Mouse (Mus musculus) c-Kit-positive CD71-positive TER-119-positive erythroid progenitor cells, embryonic 14.5 days (primary cell): ENCODE results near the gene Cttnbp2nl.

ENCODE experiments used
- DNase-seq: peaks from one replicate; pipeline ENCODE4 v3.0.0-alpha.2; 2013; ENCODE audit warnings: low spot score

The Cttnbp2nl gene

DNA sequence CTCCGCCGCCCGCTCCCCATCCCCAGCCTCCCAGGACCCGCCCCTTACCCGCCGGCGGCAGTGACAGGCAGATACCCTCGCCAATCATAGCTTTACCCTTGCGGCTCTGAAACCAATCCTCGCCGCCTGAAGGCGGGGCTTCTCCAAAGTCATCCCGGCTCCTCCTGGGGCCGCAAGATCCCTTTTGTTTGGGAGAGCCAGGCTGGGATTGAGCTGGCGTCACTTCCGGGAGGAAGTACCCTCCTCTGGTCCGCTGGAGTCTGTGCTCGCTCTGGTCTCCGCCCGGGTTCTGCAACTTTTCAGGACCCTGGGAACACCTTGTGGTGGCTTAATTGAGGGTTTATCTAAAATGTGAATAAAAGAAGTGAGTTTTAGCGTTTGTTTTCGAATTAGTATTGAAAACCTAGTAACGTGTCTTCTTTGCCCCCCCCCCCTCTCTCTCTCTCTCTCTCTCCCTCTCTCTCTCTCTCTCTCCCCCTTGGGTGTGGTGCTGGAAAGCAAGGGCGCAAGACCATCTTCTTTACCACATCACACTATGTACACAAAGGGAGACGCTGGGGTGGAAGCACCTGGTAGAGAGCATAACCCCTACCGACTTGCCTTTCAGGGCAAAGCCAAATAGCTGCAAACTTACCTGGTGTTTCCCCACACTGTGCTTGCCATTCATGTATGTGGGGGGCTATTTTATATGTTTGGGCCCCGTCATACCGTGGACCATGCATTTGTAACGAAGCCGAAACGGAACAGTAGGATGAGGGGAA lies at the start of gene Cttnbp2nl:
Gene Cttnbp2nl (minus strand): TSS at position 210 of the 761 bp plus-strand sequence.
- peak; percentile 42 for DNase-seq

DNA sequence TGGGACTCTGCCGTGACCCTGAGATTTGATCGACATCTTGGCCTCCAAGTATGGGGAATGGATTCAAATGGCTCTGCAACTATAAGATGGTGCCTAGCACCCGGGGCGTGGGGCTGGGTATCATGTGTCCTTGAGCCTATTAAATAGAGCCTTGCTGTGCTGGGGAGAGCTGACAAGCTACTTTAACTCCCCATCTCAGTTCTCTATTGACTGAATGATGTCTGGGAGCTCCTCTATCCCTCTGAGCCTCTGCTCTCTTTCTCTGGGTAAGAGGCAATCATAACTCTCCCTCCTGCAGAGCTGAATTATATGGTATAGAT lies 47.3 kb upstream of the Cttnbp2nl start:
- DNase-seq = no peak

DNA sequence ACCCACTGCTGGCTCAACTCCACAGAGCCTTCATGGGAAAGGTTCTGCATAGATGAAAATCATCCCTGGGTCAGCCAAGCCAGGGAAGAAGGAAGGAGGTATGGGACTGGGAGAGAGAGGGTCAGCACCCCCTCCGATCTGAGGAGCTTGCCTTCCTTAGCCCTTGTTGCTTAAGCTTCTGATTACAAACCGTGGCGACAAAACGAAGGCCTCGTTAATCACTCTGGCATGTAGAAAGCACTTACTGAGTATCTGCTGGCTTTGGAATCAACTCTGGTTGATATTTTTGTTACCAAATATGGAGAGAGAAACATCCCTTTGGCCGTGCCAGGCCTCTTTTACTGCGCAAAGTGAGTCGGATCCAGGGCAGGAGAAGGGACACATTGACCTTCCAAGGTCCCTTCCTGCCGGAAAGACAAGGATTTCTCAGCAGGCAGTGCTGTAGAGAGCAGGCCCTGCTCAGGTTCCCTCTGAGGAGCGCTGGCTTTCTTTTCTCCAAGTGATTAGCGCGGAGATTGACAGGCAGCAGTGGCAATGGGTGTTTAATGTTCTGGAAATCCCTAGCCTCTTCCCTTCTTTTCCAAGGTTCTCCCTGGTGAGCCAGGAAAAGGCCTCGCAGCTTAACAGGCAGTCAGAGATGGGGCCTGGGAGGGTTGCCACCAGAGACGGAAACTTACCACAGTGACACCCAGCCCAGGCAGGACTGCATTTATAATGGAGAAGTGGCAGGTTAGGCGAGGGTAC lies 46.8 kb upstream of the Cttnbp2nl start:
- DNase-seq = no peak

DNA sequence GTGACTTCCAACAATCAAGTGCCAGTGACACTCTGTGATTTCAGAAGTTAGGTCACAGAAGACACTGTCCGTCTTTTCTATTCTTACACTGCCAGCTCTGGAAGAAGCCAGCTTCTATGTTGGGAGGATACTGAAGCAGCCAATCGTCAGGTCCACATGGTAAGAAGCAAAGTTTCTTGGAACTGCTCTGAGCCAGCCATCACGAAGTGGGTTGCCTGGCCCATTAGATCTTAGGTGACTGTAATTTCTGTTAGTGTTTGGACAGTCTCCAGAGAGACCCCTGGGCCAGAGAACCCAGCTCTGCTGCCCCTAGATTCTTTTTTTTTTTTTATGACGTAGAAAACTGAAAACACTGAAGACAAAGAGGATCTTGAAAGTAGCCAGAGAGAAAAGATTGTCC lies 44.6 kb upstream of the Cttnbp2nl start:
- no peak for DNase-seq

DNA sequence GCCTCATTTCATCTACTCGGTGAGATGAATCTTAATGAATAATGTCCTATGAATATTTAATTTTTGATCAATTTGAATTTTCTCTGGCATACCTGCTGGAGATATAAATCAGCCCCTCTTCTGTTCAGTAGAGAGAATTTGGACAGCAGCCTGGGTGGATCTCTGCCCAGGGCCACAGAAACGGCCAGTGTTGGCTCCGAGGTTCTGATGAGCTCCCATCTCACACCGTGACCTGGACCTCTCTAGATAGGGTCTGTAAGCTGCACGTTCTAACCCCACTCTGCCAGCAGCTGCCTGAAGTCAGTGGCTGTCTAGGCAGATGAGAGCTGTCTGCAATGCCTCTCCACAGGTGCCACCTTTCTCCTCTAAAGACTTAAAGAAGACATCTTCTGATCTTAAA lies 42.1 kb upstream of the Cttnbp2nl start:
- no peak for DNase-seq

DNA sequence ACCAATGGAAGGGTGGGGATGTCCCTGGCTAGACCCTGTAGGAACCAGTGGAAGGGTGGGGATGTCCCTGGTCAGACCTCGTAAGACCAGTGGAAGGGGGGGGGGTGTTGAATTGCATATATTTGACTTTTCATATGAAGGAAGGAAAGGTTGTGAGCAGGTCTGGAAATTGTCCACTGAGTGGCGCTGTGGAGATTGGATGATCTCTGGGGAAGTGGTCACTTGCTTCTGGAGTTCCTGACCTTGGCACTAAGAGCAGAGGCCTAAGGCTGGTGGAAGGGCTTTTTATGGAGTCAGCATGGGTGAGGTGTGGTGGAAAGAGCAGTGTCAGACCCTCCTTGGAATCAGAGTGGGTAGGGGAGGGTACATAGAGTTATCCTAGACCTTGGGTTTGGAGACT lies 41.5 kb upstream of the Cttnbp2nl start:
- DNase-seq = no peak

DNA sequence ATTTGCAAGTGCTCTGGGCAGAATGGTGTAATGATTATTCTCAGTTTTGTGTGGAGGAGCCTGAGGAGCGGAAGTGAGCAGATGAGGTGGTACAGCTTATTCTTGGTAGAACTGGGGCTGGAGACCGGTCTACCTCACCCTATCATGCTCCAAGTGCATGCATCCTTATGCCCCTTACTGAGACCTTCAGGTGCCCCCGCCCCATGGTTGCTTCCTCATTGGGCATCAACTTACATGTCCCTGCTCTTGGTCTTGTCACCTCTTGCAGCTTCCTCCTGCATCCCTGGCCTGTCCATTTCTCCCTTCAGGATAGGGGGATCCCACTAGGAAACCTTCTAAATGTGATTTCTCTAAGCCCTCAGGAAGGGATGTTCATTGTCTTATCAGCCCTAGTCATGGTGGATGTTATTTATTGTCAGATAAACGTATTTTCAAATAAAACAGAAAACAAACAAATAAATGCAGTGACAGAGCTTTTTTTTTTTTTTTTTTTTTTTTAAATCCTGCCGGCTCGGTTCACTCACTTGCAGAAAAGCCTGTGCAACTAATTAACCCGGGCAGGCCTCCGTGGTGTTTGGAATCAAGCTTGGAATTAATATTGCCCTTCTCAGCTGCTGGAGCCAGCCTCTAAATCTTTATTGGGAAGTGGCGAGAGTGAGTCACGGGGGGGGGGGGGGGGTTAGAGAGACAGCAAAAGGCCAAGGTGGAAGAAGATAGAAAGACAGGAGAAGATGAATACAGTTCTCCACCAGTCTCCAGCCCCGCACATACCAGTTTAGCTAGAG lies 40.0 kb upstream of the Cttnbp2nl start:
- no peak for DNase-seq

DNA sequence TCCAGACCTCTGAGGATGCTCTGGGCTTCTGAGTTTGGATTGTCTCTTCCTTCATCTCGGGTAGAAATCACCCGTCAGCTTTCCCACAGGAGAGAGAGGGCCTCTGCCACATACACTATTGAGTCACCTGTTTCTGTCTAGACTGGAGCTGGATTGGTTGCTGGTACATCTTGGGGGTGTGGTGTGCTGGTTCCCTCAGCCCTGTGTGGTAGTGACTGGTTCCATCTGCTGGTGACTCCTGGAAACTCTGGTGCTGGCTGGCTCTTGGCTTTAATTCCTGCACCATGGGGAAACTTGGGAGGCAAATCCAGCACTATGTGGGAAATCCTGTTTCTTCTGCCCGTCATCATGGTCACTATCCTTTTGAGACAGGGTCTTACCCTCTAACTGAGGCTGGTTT lies 38.0 kb upstream of the Cttnbp2nl start:
- no peak for DNase-seq

DNA sequence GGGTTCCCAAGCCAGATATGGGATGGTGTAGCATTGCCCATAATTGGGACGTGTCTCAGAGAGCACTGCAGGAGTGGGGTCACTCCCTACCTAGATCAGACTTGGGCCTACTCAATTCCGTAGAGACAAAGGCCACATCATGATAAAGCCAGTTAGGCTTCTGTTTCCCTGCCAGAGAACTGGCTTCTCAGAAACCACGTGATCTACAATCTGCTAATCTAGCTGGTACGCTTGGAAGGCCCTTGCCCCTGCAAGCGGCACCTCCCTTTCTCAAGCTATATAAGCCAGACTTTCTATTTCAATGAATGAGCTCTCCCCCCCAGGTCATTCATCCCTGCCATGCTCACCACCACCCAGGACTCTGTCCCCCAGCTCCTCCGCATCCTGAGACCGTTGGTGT lies 37.2 kb upstream of the Cttnbp2nl start:
- DNase-seq = no peak

DNA sequence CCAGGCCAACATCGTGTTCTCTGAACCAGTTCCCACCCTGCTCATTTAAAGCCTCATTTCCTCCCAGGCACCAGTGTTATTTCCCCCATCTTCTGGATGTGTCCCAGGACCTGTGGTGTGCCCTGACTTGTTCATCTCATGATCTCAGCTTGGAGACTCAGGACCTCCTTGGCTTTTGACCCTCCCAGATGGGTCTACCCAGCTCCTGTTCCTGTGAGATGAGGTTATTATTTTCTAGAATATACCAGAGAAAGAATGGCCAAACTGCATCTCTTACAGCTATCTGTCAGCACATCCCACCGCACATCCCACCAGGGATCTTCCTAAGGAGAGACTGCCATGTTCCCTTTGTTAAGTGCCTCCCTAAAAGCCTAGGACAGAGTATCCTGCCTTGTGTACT lies 35.7 kb upstream of the Cttnbp2nl start:
- DNase-seq = no peak

DNA sequence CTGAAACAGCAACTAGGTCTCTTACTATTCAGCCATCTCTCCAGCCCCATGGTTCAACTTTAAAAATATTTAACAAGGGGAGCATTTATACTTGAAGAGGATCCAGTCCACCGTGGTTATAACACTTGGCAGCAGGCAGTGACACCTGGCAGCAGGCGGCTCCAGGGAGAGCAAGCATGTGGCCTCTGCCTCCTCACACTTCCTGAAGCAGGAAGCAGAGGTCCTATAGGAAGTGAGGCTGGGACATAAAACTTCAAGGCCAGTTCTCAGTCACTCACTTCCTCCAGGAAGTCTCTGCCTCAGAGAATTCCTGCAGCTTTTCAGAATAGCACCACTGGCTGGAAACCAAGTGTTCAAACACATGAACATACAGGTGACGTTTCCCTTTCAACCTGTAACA lies 34.4 kb upstream of the Cttnbp2nl start:
- DNase-seq = no peak

DNA sequence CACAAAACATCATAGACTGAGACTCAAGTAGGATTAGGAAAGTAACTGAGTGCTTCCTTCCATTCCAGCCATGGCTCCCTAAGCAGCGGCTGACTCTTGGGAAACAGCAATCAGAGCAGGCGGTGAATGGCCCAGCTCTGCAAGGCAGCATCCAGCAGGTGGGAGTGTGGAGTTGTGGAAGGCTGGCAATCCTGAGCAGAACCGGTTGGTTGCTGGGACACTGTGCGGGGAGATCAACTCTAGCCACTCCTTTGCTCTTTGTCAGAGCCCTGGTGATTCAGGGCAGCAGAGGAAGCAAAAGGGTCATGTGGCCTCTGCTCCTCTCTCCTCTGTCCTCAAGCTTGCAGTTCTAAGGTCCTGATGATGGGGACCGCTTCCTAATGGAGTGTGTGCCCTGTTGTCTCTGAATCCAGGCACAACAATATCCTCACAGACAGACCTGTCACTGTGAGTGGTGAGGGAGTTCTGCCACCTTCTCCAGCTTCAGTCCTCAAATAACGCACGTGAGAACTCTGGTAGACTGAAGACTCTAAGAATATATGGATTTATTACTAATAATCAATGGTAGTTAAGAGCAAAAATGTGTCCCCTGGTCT lies 25.4 kb upstream of the Cttnbp2nl start:
- DNase-seq = no peak

DNA sequence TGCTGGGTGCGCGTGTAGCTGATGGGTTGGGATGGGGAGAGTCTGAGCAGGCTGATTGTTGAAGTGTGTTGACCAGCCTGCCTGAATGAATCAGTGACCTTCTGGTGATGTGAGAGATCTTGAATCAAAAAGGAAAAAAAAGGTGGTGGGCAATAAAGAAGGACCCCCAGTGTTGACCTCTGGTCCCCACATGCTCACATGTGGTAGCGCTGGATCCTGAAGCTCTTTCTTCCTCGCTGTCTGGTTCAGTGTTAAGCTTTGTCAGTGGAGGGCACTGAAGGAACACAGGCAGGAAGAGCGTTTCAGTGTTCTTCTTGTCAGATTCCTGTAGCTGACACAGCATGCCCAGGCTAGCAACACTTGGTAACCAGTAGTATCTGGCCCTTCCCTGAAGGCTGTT lies 22.9 kb upstream of the Cttnbp2nl start:
- DNase-seq = no peak

DNA sequence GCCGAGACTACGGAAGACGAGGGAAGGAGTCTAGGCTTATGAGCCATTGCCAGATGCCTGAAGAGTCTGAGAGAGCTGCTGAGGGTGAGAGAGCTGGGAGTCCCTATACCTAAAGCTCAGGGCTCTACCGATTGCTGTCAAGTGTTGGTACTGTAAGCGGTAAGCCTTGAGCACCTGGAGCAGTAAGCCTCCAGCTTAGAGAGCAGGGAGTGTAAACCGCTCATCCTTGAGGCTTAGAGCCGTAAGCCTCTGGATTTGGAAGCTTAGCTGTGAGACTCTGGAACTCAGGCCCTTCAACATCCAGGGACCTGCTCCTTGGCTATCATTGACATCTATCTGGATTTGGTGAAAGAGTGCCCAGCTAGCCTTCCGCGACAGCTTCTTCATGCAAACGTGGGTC lies 19.6 kb upstream of the Cttnbp2nl start:
- no peak for DNase-seq

DNA sequence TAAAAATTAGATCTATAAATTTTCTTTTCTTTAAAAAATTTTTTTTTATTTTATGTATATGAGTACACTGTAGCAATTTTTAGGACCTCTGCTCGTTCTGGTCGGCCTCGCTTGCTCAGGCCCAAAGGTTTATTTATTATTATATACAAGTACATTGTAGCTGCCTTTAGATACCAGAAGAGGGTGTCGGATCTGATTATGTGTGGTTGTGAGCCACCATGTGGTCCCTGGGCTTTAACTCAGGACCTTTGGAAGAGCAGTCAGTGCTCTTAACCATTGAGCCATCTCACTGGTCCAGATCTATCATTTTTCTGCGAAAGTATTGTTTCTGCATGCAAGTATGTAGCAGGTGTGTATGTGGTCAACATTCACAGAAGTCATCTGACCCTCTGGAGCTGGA lies 18.3 kb upstream of the Cttnbp2nl start:
- no peak for DNase-seq

DNA sequence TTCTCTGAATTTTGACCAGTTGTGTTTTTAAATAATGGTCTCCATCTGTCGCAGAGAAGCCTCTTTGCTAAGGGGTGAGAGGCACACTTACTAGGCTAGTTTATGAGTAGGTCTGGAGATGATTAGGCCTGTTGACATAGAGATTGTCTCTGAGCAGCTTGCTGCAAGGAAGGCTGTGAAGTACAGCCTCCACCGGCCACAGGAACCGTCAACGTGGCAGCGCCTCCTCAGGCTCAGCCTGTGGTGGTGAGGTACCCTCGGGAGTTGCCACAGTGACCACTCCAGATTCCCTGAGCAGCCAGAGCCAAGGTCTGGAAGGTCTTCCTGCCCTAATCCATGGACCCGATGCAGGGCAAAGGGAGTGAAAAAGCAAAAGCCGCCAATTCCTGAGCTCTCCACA lies 17.6 kb upstream of the Cttnbp2nl start:
- no peak for DNase-seq

DNA sequence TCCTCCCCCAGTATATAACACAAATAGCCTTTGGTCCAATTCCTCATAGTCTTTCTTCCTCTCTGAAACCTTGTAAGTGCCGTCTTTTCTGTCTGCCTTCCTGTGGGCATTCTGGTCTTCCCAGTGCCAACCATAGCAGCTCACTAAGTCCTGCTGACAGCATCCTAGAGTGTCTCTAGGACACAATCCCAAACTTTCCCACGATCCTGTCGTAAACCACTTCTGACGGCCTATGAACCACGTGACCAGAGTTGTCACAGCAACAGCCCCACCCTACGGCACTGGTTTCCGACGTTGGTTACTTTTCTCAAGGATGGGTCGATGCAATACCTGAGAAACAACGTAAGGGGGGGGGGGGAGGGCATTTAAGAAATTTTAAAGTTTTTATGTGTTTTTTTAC lies 13.6 kb upstream of the Cttnbp2nl start, which contains the start of gene 4930564D02Rik:
Gene 4930564D02Rik (plus strand): TSS at position 301 of the 400 bp plus-strand sequence.
- DNase-seq = no peak

DNA sequence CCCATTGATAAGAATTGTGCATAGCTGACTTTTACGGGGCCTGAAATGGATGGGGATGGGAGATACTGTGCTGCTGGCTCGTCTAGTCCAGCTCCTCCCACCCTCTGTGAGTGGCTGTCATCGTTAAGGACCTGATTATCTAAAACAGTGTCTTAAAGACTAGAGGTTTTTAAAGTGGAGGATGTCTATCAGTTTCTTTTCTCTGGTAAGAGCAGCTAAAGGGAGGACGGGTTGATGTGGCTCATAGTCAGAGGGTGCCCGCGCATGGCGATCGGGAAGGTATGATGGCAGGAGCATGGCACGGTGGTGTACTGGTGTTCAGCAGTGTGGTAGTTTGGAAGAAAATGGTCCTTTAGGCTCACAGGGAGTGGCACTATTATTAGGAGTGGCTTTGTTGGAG lies 9.7 kb upstream of the Cttnbp2nl start:
- DNase-seq = no peak

DNA sequence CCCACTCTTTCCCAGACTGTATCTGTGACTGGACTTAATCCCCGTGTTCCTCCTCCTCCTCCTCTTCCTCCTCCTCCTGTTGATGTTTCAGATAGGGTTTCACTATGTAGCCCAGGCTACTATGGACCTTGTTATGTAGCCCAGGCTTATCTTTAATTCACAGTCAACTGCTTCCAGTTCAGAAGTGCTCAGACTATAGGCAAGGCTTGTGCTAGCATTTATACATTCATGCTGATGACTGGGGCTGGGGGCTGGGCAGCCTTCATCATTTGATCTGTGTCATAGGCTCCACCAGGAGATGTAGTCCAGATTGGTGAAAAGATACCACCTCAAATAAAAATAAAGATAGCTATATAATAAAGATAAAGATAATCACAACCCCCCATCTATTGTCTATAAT lies 9.0 kb upstream of the Cttnbp2nl start:
- no peak for DNase-seq

DNA sequence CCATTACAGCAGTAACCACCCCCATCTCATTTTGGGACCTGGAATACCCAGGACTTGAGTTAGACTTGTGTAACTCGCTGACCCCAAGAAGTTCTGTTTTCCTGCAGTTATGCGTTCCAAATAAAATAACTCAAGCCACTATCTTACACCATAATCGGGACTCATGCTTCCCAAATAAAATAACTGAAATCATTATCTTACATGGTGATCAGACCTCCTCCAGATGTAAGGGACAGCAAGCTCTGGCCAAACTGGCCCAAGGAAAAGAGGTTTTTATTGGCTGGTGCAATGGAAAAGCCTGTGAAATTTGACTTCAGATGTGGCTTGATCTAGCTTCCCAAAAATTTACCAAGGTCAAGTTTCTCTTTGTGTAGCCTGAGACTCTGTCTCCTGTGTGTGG lies 8.6 kb upstream of the Cttnbp2nl start:
- no peak for DNase-seq

DNA sequence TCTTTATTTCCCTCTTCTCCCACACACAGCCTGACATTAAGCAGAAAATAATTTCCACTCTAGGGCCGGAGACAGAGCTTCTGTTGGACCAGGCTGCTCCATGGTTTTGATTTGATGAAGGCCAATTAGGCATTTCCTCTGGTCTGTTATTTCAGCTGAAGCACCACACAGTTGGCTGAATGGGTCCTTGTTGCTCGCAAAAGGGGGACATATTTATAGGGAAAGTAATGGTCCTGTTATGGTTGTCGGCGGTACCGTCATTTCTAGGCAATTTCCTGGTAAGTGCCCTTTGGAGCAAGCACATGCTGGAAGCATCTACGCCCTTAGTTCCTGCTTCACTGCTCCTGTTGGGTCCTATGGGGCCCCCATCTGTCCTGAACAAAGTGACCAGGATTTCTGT lies 8.0 kb upstream of the Cttnbp2nl start:
- DNase-seq = no peak

DNA sequence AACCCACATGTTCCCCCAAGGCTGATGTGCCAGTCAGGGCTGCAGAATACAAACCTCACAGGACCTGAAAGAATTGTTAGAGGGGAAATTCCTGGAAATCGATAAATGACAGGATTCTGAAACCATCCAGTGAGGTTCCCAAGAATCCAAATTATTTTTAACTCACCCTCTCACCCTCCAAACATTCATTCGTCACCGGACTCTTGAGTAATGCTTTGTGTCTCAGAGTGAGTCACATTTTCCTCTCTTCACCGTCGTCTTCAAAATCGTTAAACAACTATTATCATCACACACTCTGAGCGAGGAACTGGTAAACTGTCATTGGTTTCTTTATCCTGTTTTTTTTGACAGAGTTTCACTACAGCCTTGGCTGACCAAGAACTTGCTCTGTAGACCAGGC lies 7.0 kb upstream of the Cttnbp2nl start:
- DNase-seq = no peak
